Mouse (Mus musculus) ES-E14 (cell line): ENCODE measurements around the gene Dhx8. TPM values are rescaled to one million over a fixed set of nuclear protein-coding genes. Genes with fewer than 3 reads are reported as not detected.

Source experiments
- DNase-seq: peaks from one replicate; pipeline ENCODE4 v3.0.0-alpha.2; 2013; ENCODE audit warnings: low read depth, low spot score
- H3K27ac ChIP-seq: 2 replicates; pipeline ENCODE4 v1.5.1; 2012; ENCODE audit warnings: low read depth, mild to moderate bottlenecking, low read length, moderate library complexity, mixed read lengths; ENCODE audit not compliant: poor library complexity, insufficient read depth, severe bottlenecking
- H3K36me3 ChIP-seq: 2 replicates; pipeline ENCODE4 v1.6.1; 2012; ENCODE audit warnings: mild to moderate bottlenecking, low read length, moderate library complexity, mixed read lengths; ENCODE audit not compliant: control insufficient read depth, poor library complexity, insufficient read depth, severe bottlenecking
- H3K4me1 ChIP-seq, 2 experiments: fragments of 150-350 bp in 1 of 2; sonication (generic) in 1 of 2; 2 replicates each; pipeline ENCODE4 v1.6.1; 2012; ENCODE audit warnings: low read length in 2 of 2, mild to moderate bottlenecking in 1 of 2, mixed read lengths in 1 of 2; ENCODE audit not compliant: control insufficient read depth in 2 of 2, insufficient read depth in 2 of 2, poor library complexity in 1 of 2
- H3K4me3 ChIP-seq, 2 experiments: fragments of 150-350 bp in 1 of 2; sonication (generic) in 1 of 2; 2 replicates each; pipeline ENCODE4 v1.5.1; 2012; ENCODE audit warnings: low read length in 2 of 2, low read depth in 1 of 2, mild to moderate bottlenecking in 1 of 2, mixed read lengths in 1 of 2; ENCODE audit not compliant: insufficient read depth in 1 of 2, poor library complexity in 1 of 2, severe bottlenecking in 1 of 2
- H3K9ac ChIP-seq: 2 replicates; pipeline ENCODE4 v1.6.1; 2012; ENCODE audit warnings: low read depth, mild to moderate bottlenecking, low read length, mixed read lengths; ENCODE audit not compliant: poor library complexity, insufficient read depth, severe bottlenecking
- H3K9me3 ChIP-seq: fragments of 150-350 bp; sonication (generic); 2 replicates; pipeline ENCODE4 v1.6.1; 2012; ENCODE audit warnings: low read depth, mild to moderate bottlenecking, low read length; ENCODE audit not compliant: control insufficient read depth, insufficient read depth
- CHD2 ChIP-seq: IDR thresholded peaks from 2 replicates; pipeline ENCODE4 v1.6.1; 2014; ENCODE audit warnings: mild to moderate bottlenecking, low read depth, low read length, inconsistent platforms
- HCFC1 ChIP-seq: IDR thresholded peaks from 2 replicates; pipeline ENCODE4 v1.6.1; 2012; ENCODE audit warnings: low read length, inconsistent platforms, borderline replicate concordance; ENCODE audit not compliant: insufficient read depth
- MAFK ChIP-seq: IDR thresholded peaks from 2 replicates; pipeline ENCODE4 v1.6.1; 2014; ENCODE audit warnings: mild to moderate bottlenecking, low read depth, low read length, inconsistent platforms; ENCODE audit not compliant: insufficient read depth
- ZC3H11A ChIP-seq: IDR thresholded peaks from 2 replicates; pipeline ENCODE4 v1.6.1; 2012; ENCODE audit warnings: low read depth, mild to moderate bottlenecking, inconsistent platforms, low read length, borderline replicate concordance
- ZNF384 ChIP-seq: IDR thresholded peaks from 2 replicates; pipeline ENCODE4 v1.6.1; 2012; ENCODE audit warnings: low read depth, low read length, inconsistent platforms
- in situ Hi-C, 2 experiments: fragments of 600-800 bp; cut with MboI; formaldehyde crosslinking; loops; one replicate each; pipeline ENCODE4 v1.15.1; 2025; ENCODE audit warnings: low sequenced_read_pairs in 2 of 2, inconsistent platforms in 1 of 2; ENCODE audit not compliant: unreplicated experiment in 2 of 2
- total RNA-seq: library from RNA; depleted of rRNA; stranded (reverse); fragments of 300-350 nt; gene quantifications from 2 replicates; pipeline ENCODE4 v1.2.3, GENCODE M21; 2012

Gene Dhx8
- total RNA-seq, 1 experiment, result 51.7 TPM

DNA sequence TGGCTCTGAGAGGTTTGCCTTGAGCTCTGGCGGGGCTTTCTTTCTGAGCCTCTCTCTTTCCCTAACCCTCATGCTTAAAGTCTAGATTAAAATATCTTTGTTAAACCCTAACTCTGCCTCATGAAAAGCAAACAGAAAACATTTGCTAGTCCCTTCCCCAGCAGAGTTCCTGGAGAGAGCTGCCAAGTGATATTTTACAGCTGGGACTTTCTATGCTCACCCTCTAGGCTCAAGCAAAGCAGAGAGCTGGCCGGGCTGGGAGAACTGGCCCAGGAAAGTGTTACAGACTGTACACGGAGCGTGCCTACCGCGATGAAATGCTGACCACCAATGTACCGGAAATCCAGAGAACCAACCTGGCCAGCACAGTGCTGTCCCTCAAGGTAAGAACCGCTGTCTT lies 24.6 kb downstream of the Dhx8 start:
- in situ Hi-C loops, result no loop called here
- Histone ChIP-seq H3K4me3 (no peak overlapping the region), H3K36me3 (peaks cover 50% of the 10 kb centered on the region), H3K4me1 (no peaks in the 10 kb centered on the region), H3K9me3 (no peaks in the 10 kb centered on the region), H3K27ac (no peak overlapping the region), H3K9ac (no peak overlapping the region)
- no peak for DNase-seq
- TF ChIP-seq MAFK (no peak), ZNF384 (no peak), ZC3H11A (no peak), HCFC1 (no peak), CHD2 (no peak)

DNA sequence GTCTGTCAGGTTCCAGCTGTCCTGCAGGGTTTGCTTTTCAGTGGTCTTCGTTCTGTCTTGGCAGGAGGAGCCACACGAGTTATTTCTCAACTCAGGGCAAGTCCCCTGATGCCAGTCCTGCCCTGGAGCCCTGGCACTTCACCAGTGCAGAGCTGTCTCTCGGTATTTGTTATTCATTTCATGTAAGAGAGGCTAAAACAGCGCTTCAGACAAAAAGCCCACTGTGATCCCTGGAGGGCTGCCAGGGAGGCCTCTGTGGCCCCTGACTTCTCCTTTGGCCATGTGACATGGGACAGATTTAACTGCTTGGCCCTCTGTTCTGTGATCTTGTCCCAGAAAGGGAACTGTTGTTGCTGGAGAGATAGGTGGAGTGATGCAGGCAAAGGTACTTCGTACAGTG lies 25.7 kb downstream of the Dhx8 start:
- Histone ChIP-seq H3K27ac (no peak overlapping the region), H3K9me3 (no peaks in the 10 kb centered on the region), H3K4me1 (no peaks in the 10 kb centered on the region), H3K4me3 (no peak overlapping the region), H3K9ac (no peak overlapping the region), H3K36me3 (peaks cover 43% of the 10 kb centered on the region)
- DNase-seq, result no peak
- in situ Hi-C loops, result no loop called here
- TF ChIP-seq HCFC1, result no peak
- no peak for TF ChIP-seq ZC3H11A
- no peak for TF ChIP-seq MAFK
- no peak for TF ChIP-seq CHD2
- no peak for TF ChIP-seq ZNF384

GRCm38 (mm10) chr11:101759530-101759929 lies 26.8 kb downstream of the Dhx8 start:
- H3K9ac ChIP-seq, result no peak overlapping the region
- H3K9me3 ChIP-seq, result no peaks in the 10 kb centered on the region
- in situ Hi-C loops, result no loop called here
- no peak overlapping the region for H3K27ac ChIP-seq
- DNase-seq, result no peak
- no peaks in the 10 kb centered on the region for H3K4me1 ChIP-seq
- no peak overlapping the region for H3K4me3 ChIP-seq
- H3K36me3 ChIP-seq, result peaks cover 42% of the 10 kb centered on the region
- no peak for TF ChIP-seq MAFK
- no peak for TF ChIP-seq HCFC1
- TF ChIP-seq ZC3H11A, result no peak
- TF ChIP-seq ZNF384, result no peak
- TF ChIP-seq CHD2, result no peak

GRCm38 (mm10) chr11:101763723-101764122 lies 31.0 kb downstream of the Dhx8 start:
- no peak overlapping the region for H3K4me3 ChIP-seq
- no peak overlapping the region for H3K27ac ChIP-seq
- peaks cover 47% of the 10 kb centered on the region for H3K36me3 ChIP-seq
- no peaks in the 10 kb centered on the region for H3K9me3 ChIP-seq
- H3K4me1 ChIP-seq, result peaks cover 0 to 3% of the 10 kb centered on the region in 2 experiments; a peak in 1 of 4 replicates
- peak; percentile 63 for DNase-seq
- TF ChIP-seq HCFC1, result no peak
- no peak for TF ChIP-seq ZNF384
- 0 out of 2 replicates have a peak, but pooled peaks have one; percentile 28 for TF ChIP-seq ZC3H11A
- no peak for TF ChIP-seq CHD2
- TF ChIP-seq MAFK, result no peak
- H3K9ac ChIP-seq, result no peak overlapping the region
- in situ Hi-C loops, result no loop called here

DNA sequence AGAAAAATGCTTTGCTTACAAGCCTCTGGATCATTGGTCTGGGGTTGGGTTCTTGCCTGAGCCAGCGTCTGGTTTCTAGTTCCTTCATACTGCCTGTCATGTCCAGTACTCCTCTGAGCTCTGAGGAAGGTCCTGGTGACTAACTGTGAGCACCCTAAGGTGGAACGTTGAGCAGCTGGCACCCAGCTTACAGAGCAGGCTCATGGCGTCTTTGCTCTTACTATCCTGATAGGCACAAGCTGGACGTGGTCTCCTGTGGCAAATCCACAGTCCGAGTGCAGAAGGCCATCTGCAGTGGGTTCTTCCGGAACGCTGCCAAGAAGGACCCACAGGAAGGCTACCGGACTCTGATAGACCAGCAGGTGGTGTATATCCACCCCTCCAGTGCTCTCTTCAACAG lies 31.8 kb downstream of the Dhx8 start:
- Histone ChIP-seq H3K36me3 (peaks cover 50% of the 10 kb centered on the region), H3K4me1 (peaks cover 0 to 10% of the 10 kb centered on the region in 2 experiments; a peak in 2 of 4 replicates), H3K9me3 (no peaks in the 10 kb centered on the region), H3K27ac (no peak overlapping the region), H3K9ac (no peak overlapping the region), H3K4me3 (no peak overlapping the region)
- in situ Hi-C loops, result no loop called here
- TF ChIP-seq MAFK, result no peak
- TF ChIP-seq HCFC1, result no peak
- no peak for TF ChIP-seq CHD2
- no peak for TF ChIP-seq ZC3H11A
- TF ChIP-seq ZNF384, result no peak
- DNase-seq, result no peak
